Mouse (Mus musculus) kidney, embryonic 14.5 days (tissue): ENCODE results near the gene Map4k4. TPM values are rescaled to one million over a fixed set of nuclear protein-coding genes. Genes with fewer than 3 reads are reported as not detected.

ENCODE experiments used
- ATAC-seq: fragments of 200-750 bp; cut with Nextera tagmentation; 2 replicates; pipeline ENCODE4 v1.8.0; 2017; ENCODE audit warnings: moderate number of reproducible peaks, mild to moderate bottlenecking, moderate TSS enrichment, moderate library complexity; ENCODE audit not compliant: low FRiP score, low TSS enrichment
- H3K27ac ChIP-seq: fragments of 300-500 bp; sonication (generic); 2 replicates; pipeline ENCODE4 v1.5.1; 2014; ENCODE audit warnings: low read depth, mild to moderate bottlenecking, low read length, moderate library complexity, mixed read lengths
- H3K27me3 ChIP-seq: fragments of 300-500 bp; sonication (generic); 2 replicates; pipeline ENCODE4 v1.6.1; 2014; ENCODE audit warnings: mild to moderate bottlenecking, low read length; ENCODE audit not compliant: control insufficient read depth, insufficient read depth
- H3K36me3 ChIP-seq: fragments of 300-500 bp; sonication (generic); 2 replicates; pipeline ENCODE4 v1.6.1; 2014; ENCODE audit warnings: low read length, mixed read lengths; ENCODE audit not compliant: control insufficient read depth, insufficient read depth
- H3K4me1 ChIP-seq: fragments of 300-500 bp; sonication (generic); 2 replicates; pipeline ENCODE4 v1.6.1; 2014; ENCODE audit warnings: low read length, mixed read lengths; ENCODE audit not compliant: control insufficient read depth, insufficient read depth
- H3K4me2 ChIP-seq: fragments of 300-500 bp; sonication (generic); replicated peaks from 2 replicates; pipeline ENCODE4 v1.6.1; 2014; ENCODE audit warnings: low read depth, mild to moderate bottlenecking, low read length
- H3K4me3 ChIP-seq: fragments of 300-500 bp; sonication (generic); 2 replicates; pipeline ENCODE4 v1.5.1; 2014; ENCODE audit warnings: mild to moderate bottlenecking, low read length
- H3K9ac ChIP-seq: fragments of 300-500 bp; sonication (generic); 2 replicates; pipeline ENCODE4 v1.6.1; 2014; ENCODE audit warnings: low read depth, mild to moderate bottlenecking, low read length, moderate library complexity
- H3K9me3 ChIP-seq: fragments of 300-500 bp; sonication (generic); 2 replicates; pipeline ENCODE4 v1.6.1; 2016; ENCODE audit warnings: low read length; ENCODE audit not compliant: control insufficient read depth
- WGBS: fragments of 180-500 bp; shearing (Covaris S2); extraction: QIAGEN DNeasy Blood & Tissue Kit; methylation state at CpG from one replicate; pipeline ENCODE4 v1.1.7; 2014; 5-methylcytosine and 5-hydroxymethylcytosine counted together
- polyA plus RNA-seq: library from polyadenylated mRNA; unstranded; fragments of >200 nt; fragmentation: Nextera tagmentation; extraction: Ambion mirVana; gene quantifications from 2 replicates; pipeline ENCODE4 v1.2.1, GENCODE M21; 2014

Map4k4 gene
- polyA plus RNA-seq, 1 experiment from 2014 or later, result 48.2 TPM

DNA sequence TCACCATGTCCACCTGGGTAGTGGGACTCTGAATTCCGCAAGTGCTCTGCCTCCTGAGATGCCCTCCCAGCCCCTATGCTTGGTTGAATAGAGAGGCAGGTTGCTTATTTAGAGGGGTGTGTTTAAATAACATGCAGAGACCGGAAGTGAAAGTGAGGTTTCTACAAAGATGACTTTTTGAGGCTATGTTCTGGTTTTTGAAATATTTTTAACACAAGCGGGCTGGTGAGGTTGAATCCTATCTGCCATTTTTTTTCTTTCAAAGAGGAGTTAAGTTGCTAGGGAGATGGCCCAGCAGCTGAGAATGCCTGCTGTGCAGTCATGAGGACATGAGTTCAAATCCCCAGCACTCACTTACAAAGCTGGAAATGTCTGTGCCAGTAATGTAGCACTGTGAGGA lies 4.0 kb downstream of the Map4k4 start:
- no peak overlapping the region for H3K4me3 ChIP-seq
- H3K27me3 ChIP-seq, result no peaks in the 10 kb centered on the region
- no peak overlapping the region for H3K27ac ChIP-seq
- peaks cover 19% of the 10 kb centered on the region for H3K36me3 ChIP-seq
- H3K9ac ChIP-seq, result no peak overlapping the region
- ATAC-seq, result no peak
- no peaks in the 10 kb centered on the region for H3K9me3 ChIP-seq
- 81% methylated on average over 3 of the region's 3 CpGs for WGBS
- peaks cover 56% of the 10 kb centered on the region for H3K4me1 ChIP-seq
- H3K4me2 ChIP-seq, result no peak overlapping the region

DNA sequence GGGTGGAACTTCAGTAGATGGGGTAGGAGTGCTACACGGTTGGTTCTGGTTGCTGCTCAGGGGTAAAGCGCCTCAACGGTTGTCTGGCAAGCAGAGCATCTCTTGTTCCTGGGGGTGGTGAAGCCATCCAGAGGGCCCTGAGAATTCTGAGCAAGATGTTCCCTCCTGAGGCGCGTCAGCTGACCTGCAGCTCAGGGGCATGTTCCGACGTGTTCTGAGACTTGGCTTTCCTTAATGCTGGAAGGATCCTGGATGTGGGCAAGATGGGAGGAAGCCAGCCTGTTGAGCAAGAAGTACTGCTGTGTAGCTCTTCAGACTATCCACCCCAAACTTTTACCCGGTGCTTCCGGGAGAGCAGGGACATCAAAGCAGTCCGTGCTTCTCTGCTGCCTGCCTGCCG lies 6.2 kb downstream of the Map4k4 start:
- WGBS, result 57% methylated on average over 11 of the region's 11 CpGs
- Histone ChIP-seq H3K9ac (no peak overlapping the region), H3K4me3 (no peak overlapping the region), H3K4me1 (peaks cover 51% of the 10 kb centered on the region), H3K36me3 (peaks cover 29% of the 10 kb centered on the region), H3K9me3 (no peaks in the 10 kb centered on the region), H3K27ac (no peak overlapping the region), H3K27me3 (no peaks in the 10 kb centered on the region), H3K4me2 (no peak overlapping the region)
- no peak for ATAC-seq

GRCm38 (mm10) chr1:39908976-39909375 lies 8.3 kb downstream of the Map4k4 start:
- Histone ChIP-seq H3K9ac (no peak overlapping the region), H3K4me2 (no peak overlapping the region), H3K27me3 (no peaks in the 10 kb centered on the region), H3K36me3 (peaks cover 30% of the 10 kb centered on the region), H3K27ac (no peak overlapping the region), H3K4me1 (peaks cover 39% of the 10 kb centered on the region), H3K9me3 (no peaks in the 10 kb centered on the region), H3K4me3 (no peak overlapping the region)
- no peak for ATAC-seq
- 94% methylated on average over 2 of the region's 2 CpGs for WGBS

- peaks cover 31% of the 10 kb centered on the region; the same call in 1 of the 2 replicates for H3K36me3 ChIP-seq
- WGBS, result 67% methylated on average over 3 of the region's 3 CpGs
Observed at GRCm38 (mm10) chr1:39911446-39911845, 10.7 kb downstream of the Map4k4 start.

GRCm38 (mm10) chr1:39913256-39913655 lies 12.5 kb downstream of the Map4k4 start:
- H3K27me3 ChIP-seq, result no peaks in the 10 kb centered on the region
- no peak for ATAC-seq
- peaks cover 12% of the 10 kb centered on the region for H3K4me1 ChIP-seq
- no peak overlapping the region for H3K4me3 ChIP-seq
- H3K9me3 ChIP-seq, result 0 out of 2 replicates have a peak, but pooled peaks cover 7% of the 10 kb centered on the region
- no peak overlapping the region for H3K4me2 ChIP-seq
- WGBS, result 68% methylated on average over 4 of the region's 4 CpGs
- peaks cover 27% of the 10 kb centered on the region; the same call in 1 of the 2 replicates for H3K36me3 ChIP-seq
- no peak overlapping the region for H3K9ac ChIP-seq
- no peak overlapping the region for H3K27ac ChIP-seq

More at GRCm38 (mm10) chr1:39911446-39911845, 10.7 kb downstream of the Map4k4 start:
- H3K4me3 ChIP-seq, result no peak overlapping the region
- H3K27ac ChIP-seq, result no peak overlapping the region
- H3K9ac ChIP-seq, result no peak overlapping the region
- no peaks in the 10 kb centered on the region for H3K27me3 ChIP-seq
- H3K4me2 ChIP-seq, result no peak overlapping the region
- peaks cover 18% of the 10 kb centered on the region; the same call in 1 of the 2 replicates for H3K4me1 ChIP-seq
- no peak for ATAC-seq
- H3K9me3 ChIP-seq, result 0 out of 2 replicates have a peak, but pooled peaks cover 7% of the 10 kb centered on the region

GRCm38 (mm10) chr1:39916144-39916543 lies 15.4 kb downstream of the Map4k4 start:
- 92% methylated on average over 4 of the region's 4 CpGs for WGBS
- peaks cover 10% of the 10 kb centered on the region for H3K4me1 ChIP-seq
- H3K27me3 ChIP-seq, result no peaks in the 10 kb centered on the region
- H3K27ac ChIP-seq, result no peak overlapping the region
- ATAC-seq, result no peak
- H3K9ac ChIP-seq, result no peak overlapping the region
- H3K9me3 ChIP-seq, result 0 out of 2 replicates have a peak, but pooled peaks cover 7% of the 10 kb centered on the region
- H3K36me3 ChIP-seq, result peaks cover 17% of the 10 kb centered on the region; the same call in 1 of the 2 replicates
- H3K4me3 ChIP-seq, result no peak overlapping the region
- H3K4me2 ChIP-seq, result no peak overlapping the region

DNA sequence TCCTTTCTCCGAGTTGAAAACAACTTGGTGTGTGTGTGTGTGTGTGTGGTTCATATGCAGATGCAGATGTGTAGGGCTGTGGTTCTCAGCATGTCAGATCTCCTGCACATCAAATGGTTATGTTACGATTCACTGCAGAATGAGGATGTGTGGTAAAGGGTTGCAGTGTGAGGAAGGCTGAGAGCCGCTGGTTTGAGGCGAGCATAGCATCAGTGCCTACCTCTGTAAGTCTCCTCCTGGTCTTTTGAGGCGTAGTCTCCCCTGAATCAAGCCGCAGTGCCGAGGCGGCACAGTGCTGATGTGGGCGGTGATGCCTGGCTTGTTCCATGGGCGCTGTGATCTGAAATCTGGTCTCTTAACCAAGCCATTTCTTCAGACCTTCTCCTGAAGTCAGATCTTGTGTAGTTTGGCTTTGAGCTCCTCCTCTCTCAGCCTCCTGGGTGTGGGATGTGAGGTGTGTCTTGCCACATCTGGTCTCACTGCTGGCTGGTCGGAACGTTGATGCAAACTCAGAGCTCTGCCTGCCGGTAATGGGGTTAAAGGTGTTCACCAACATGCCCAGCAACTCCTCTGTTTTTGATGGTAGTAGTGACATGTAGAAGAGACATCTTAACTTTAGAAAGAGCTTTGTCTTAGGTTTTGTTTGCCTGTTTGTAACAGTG lies 17.3 kb downstream of the Map4k4 start:
- Histone ChIP-seq H3K9me3 (0 out of 2 replicates have a peak, but pooled peaks cover 7% of the 10 kb centered on the region), H3K36me3 (peaks cover 12% of the 10 kb centered on the region; the same call in 1 of the 2 replicates), H3K27me3 (no peaks in the 10 kb centered on the region), H3K4me2 (no peak overlapping the region), H3K4me3 (no peak overlapping the region), H3K4me1 (peaks cover 22% of the 10 kb centered on the region), H3K27ac (no peak overlapping the region), H3K9ac (no peak overlapping the region)
- 76% methylated on average over 13 of the region's 13 CpGs for WGBS
- ATAC-seq, result no peak

- Histone ChIP-seq H3K9ac (no peak overlapping the region), H3K4me2 (no peak overlapping the region), H3K27me3 (no peaks in the 10 kb centered on the region), H3K9me3 (0 out of 2 replicates have a peak, but pooled peaks cover 7% of the 10 kb centered on the region), H3K4me1 (peaks cover 28% of the 10 kb centered on the region), H3K36me3 (peaks cover 11% of the 10 kb centered on the region; the same call in 1 of the 2 replicates), H3K4me3 (no peak overlapping the region), H3K27ac (no peak overlapping the region)
- WGBS, result 79% methylated on average over 7 of the region's 7 CpGs
- ATAC-seq, result no peak
Observed at GRCm38 (mm10) chr1:39918517-39919115, 17.9 kb downstream of the Map4k4 start.

GRCm38 (mm10) chr1:39920616-39921015 lies 19.9 kb downstream of the Map4k4 start:
- ATAC-seq, result no peak
- Histone ChIP-seq H3K4me3 (no peak overlapping the region), H3K9ac (no peak overlapping the region), H3K4me1 (peaks cover 32% of the 10 kb centered on the region), H3K9me3 (no peaks in the 10 kb centered on the region), H3K4me2 (no peak overlapping the region), H3K36me3 (peaks cover 11% of the 10 kb centered on the region; the same call in 1 of the 2 replicates), H3K27ac (no peak overlapping the region), H3K27me3 (no peaks in the 10 kb centered on the region)
- 70% methylated on average over 2 of the region's 2 CpGs for WGBS
